Mouse (Mus musculus): ENCODE results near the gene Usp50.

The Usp50 gene

DNA sequence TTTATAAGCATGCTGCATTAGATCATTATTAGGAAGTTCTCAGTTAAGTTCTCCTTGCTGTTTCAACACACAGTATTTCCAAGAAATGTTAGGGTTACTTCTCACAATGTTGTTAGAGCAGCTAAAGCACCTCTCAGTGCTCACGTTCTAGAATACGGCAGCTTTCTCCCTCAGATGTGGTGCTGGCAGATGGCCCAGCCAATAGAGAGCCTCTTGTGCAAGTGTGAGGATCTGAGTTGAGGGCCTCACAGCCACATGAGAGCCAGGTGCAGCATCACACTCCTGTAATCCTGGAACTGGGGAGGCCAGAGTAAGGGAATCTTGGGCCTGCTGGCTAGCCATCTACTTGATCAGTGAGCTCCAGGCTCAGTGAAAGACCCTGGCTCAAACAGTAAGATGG lies 43.0 kb downstream of the Usp50 start:
- no peak for DNase-seq

DNA sequence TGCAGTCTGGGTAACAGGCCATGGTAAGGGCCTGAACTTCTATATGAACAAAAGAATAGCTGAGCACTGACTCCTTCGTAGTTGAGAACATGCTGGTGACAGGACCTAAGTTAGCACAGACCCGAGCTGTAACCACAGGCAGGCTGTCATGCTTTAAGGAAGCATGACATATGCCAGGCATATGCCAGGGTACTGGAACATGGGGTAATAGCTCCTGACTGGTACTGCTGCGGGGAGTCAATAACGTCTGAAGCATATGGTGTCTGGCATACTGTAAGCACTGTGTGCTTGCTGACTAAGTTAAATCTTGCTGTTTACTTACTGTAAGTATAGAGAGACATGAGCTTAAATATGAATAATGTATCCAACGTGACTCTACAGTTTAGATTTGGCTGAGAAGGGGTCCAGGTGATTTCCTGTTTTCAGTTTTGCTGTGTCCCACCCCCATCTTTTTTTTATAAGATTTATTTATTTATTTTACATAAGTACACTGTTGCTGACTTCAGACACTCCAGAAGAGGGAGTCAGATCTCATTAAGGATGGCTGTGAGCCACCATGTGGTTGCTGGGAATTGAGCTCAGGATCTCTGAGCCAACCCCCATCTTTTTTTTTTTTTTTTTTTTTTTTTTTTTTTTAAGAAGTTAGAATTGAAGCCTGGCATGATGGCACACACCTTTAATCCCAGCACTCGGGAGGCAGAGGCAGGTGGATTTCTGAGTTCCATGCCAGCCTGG lies 47.8 kb downstream of the Usp50 start:
- DNase-seq, result peak; percentile 5 to 9

DNA sequence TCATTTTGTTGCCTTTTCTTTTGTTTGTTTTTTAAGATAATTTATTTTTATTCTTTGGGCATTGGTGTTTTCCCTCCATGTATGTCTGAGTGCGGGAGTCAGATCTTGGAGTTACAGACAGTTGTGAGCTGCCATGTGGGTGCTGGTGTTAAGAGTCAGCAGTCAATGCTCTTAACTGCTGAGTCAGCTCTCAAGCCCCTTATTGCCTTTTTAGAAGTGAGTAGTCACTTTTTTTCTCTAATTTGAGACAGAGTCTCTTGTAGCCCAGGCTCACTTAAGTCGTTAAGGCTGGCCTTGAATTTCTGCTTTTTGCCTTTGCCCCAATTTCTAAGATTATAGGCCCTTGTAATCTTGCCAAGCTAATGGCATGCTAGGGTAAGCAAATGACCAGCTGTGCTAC lies 52.8 kb downstream of the Usp50 start:
- DNase-seq, result no peak

DNA sequence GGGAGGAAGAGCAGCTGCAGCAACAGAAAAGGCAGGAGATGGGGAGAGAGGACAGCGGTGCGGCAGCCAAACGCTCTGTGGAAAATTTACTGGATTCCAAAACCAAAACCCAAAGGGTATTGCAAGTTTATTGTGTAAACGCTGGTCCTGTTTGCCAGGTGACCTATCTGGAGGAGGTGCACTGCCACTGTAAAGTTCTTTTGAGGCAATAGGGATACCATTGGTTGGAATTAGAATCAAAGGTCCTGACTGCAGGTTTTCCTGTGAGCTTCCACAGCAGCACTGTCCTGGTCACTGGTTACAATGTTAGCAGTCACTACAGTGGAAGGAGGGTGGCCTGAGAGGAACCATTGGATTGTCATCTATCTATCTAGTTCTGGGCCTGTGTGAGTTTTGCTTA lies 54.1 kb downstream of the Usp50 start:
- DNase-seq, result no peak

DNA sequence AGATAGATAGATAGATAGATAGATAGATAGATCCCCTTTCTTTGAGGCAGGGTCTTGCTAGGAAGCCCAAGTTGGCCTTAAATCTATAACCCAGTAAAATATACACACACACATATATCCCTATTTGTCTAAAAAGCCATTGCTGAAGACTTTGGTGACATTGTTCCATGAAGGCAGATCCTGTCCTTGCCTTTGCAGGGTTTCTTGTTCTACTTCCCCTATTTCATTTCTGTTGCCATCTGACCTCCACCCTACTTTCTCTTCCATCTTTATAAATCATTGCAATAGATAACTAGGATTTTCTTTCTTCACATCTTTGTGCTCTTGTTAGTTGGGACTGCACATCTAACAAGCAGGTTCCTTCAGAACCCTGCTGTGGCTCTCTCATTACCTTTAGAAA lies 70.3 kb downstream of the Usp50 start:
- no peak for DNase-seq

DNA sequence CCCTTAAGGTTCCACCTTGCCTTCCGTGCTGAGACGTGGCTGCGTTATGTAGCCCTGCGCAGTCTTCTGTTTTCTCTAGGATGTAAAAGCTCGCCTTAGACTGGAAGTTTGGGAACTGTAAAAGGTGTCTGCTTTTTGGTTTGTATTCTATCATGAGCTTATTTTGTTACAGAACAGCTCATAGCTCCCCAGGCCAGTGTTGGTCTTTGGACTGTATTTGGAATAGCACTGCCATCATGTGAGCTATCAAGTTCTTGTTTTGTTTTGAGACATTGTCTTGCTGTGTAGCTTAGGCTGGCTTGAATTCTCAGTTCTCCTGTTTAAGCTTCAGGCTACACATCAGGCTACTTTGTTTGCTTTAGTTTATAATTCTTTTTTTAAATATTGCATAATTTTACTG lies 70.7 kb downstream of the Usp50 start:
- DNase-seq, result no peak

DNA sequence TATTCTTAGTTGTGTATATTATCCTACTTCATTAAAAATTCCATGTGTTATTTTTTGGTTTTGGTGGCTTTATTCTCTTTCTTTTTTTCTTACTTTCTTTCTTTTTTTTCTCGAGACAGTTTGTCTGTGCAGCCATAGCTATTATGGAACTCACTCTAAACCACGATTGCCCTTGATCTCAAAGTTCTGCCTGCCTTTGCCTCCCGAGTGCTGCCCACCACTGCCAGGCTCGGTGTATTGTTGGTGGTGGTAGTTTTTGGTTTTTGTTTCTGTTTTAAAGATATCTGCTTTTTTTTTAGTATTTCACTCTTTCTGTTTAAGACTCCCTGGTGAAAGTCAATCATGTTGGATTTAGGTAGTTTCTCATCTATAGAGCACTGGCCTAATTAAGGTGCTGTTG lies 74.9 kb downstream of the Usp50 start:
- no peak for DNase-seq

DNA sequence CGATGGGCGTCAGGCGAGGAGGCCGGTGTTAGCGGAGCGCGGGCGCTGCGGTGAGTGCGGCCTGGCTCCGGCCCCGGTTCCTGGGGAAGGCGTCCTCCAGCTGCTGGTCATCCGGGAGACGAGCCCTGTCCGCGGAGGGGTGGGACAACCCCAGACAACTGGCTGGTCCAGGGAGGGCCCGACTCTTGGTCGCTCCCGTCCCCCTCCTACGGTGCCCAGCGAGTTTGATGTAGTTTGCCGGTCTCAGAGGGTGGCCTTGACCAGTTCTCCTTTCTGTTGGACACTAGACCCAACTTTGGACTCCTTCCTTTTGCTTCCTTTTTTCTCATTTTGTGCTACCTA lies 75.9 kb downstream of the Usp50 start:
- no peak for DNase-seq

DNA sequence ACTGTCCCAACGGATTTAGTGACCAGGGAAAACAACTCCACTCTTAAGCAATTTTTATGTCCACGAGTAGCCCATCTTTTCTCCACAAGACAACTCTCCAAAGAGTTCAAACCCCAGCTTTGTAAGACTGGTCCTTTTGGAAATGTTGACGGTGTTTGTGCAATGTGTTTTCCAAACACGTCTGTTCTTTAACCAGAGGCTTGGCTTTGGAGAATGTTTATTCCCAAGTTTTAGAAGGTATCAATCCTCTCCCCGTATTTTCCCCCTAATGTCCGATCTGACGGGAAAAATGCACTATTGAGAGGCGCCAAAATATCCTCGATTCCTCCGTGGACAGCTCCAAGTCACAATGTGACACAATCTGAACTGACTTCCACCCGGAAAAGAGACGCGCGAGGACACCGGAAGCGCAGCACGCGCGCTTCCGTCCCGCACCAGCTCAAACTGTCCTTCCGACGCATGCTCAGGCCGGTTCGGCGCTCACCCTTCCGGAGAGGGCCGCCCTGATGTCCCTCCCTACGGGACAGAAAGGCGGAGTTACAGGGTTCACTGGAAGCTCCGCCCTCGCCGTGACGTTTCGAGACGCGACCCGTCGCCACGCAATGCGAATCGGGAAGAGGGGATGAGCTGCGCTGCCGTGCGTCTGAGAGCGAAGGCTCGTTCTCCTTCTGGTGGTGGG lies 76.4 kb downstream of the Usp50 start, which contains the start of gene Usp8:
TSS of gene Usp8 (plus strand) at position 570 of the 679 bp plus-strand sequence.
- peak; percentile 97 to 99 for DNase-seq

DNA sequence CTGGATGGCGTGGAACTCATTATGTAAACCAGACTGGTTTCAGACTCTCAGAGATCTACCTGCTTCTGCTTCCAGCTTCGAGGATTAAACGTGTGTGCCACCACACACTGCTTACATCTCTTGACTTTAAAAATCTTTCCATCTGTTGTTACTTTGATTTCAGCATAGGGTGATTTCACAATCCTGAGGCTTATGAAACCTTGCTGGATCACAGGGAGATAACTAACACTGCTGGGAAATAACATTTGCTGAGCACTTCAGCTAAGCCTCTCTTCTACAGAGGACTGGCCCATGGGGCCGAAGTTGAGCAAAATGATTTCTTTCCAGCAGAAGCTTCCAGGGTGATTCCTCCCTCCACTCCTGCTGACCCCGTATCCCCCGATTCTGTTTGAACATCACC lies 88.0 kb downstream of the Usp50 start:
- DNase-seq, result no peak

DNA sequence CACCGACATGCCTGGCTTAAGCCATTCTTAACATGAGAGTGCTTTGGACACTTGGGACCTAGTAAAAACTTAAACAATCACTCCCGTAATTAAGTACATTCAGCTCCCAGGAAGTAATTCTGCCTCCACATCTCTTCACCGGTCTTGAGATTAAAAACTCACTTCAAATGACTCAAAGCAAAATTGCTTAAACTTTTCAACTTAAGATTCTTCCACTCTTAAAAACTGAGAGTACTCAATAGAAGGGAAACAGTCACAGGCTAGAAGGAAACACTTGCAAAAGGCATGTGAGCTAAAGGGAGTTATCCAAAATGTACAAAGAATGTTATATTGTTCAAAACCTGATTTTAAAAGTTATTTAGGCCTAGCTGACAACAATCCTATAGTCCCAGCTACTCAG lies 92.0 kb downstream of the Usp50 start:
- no peak for DNase-seq

DNA sequence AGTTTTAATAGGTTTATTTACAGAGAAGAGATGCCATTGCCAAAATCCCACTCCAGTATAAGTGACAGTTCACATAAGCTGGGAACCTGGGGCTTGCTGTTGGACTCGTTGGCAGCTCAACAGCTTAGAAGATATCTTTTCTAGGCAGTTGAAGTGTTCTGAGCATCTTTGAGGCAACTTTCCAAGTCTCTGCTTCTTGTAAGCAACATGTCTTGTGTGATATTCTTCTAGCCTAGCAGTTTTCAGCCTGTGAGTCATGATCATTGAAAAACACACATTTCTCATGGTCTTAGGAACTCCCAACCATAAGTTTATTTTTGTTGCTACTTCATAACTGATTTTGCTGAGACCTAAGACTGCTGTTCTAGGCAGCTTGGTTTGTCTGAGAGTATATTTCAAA lies 100.3 kb downstream of the Usp50 start:
- no peak for DNase-seq

DNA sequence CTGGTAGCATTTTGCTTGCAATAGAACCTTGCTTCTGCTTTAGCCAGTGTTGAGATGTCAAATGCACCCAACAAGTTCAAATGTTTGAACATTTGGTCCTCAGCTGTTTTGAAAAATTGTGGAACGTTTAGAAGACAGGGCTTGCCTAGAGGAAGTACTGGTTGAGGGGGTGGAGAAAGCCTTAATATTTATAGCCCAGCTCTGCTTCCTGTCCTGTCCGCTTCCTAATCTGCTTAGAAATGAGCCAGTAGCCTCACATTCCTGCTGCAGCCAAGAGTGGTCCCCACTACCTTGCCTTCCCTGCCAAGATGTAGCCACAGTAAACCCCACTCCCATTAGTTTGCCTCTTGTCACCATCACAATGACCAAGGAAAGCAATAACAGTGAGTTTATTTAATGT lies 100.9 kb downstream of the Usp50 start:
- DNase-seq, result no peak

DNA sequence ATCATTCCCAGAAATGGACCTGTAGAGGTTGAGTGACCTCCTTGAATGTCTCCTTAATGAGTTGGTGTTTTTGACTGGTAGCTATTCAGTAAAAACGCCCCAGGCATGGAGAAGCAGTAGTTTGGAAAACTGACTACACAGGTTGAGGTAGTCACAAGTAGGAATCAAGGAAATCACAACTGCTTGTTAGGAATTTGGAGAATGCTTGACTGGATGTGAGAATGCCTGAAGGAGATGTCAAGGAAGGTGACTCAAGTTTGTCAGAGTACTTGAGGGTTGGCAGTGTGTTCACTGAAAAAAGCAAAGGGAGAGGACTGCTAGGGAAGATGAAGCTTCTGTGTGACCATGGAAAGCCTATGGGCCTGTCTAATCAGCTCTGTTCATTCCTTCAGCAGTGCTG lies 105.9 kb downstream of the Usp50 start:
- no peak for DNase-seq

DNA sequence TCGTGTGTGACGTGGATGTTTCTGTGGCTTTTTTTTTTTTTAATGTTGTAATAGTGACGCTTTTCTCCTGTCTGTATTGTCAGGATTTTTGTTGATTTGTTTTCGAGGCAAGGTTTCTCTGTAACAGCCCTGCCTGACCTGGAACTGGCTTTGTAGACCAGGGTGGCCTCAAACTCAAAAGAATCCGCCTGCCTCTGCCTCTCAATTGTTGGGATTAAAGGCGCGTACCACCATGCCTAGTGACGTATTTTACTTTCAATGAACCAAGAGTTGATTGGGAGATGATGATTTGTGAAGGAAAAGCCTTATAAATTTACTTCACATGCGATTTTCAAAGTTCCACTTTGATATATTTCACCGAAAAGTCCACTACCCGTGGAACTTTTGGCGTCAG lies 107.2 kb downstream of the Usp50 start, which contains the start of gene Gabpb1:
TSS of gene Gabpb1 (minus strand) at position 216 of the 394 bp plus-strand sequence.
- DNase-seq, result peak in 1 of 2 experiments; percentile 6

DNA sequence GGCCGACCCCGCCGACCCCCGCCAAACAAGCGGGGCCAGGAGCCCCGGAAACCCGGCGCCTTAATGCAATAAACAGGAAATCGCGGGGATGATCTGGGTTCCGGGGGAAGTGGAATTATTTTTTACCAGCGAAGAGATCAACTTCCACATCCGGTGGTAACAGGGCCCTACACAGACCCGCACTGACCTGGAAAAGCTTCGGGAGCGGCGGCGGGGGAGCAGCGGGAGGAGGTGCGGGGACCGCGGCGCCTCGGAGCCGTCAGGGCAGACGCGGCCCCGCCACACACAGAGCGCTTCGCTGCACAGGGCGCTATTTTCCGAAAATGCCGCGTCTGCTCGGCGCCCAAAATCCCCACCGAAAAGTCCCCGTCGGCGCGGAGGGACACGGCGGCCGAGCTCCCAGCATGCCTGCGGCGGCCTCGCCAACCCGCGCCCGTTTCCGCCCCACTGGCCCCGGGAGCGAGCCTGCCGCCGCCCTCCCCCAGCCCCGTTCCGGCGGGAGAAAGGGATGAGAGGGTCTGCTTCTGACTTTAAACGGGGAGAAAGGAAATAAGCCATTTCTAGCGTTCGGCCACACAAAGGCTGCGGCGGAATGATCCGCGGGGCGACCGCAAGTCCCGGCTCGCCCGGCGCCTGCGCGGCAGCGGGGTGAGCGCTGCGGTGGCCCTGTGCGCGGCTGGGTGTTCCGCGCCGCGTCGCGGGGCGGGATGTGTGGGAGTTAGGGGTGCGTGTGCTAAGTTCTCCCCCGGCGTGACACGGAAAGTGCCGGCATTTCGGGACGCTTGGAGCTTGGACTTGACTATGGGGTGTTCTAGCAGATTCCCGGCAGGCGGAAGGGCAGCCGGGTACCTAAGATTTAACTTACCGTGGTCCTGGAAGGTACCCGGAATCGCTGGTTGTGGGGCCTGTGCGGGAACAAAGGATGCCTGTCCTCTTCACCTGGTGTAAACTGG lies 107.8 kb downstream of the Usp50 start:
- peak; percentile 78 to 92 for DNase-seq

DNA sequence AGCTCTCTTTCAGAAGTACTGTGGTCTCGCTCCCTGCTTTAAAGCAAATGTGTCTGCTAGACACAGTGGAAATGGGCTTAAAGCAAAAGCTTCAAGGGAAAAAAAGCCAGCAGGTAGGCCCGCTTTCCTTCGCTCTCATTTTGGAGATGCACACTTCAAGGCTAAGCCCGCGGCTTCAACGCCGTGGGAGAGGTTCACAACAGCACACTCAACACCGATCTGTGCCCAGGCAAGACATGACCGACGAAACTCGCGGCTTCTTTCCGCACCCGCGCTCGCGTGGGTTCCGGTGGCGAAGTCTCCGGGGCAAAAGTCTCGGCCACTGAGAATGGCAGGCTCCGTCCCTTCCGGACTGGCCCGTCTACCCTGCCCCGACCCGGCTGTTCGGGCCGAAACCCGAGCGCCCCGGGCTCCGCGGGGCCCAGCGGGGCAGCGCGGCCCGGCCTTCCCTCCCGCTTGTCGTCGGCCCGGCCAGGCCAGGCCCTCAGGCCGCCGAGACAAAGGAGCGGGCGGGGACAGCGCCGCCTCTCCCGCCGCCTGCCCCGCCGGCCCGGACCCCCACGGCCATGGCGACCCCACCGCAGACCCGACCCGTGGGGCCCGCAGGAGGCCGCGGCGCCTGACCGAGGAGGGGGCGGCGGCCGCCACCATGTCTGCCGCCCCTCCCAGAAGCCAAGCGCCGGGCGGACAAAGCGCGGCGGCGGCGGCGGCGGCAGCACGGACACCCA lies 108.7 kb downstream of the Usp50 start:
- DNase-seq, result peak; percentile 23 to 67

DNA sequence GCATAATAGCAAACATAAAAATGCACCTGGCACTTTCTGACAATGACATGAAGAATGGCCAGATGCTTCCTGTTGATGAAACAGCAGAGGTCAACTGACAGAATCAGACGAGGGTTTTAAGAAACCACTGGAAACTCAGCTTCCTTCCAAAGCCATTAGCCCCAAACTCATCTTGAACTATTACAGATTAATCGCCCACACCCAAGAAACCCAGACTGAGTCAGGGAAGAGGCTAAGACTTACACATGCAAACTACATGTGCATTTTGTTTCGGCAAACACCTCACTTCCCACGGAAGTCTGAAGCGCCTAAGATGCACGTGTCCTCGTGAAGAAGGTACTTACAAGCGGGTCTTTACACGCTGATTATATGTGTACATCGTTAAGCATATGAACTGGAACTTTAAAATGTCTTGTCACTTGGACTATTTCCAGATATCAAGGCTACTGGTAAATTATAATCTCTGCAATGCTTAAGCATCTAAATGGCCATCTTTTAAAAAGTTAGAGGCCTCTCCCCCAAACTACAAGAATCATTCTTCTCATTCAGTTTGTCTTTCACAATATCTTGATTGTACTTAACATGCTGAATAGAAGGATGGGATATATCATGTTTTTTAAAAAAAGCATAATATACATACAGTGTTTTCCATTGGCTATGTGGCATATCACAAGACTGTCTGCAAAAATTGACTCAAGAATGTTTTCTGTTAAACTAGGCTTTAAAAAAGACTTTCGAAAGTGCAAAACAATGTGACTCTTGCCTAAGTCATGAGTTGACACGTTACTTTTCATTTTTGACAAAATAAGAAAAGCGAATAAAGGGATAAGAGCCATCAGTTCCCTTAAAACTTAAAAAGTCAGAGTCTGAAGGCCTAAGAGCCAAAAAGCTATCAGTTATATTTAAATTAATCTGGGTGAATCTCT lies 109.7 kb downstream of the Usp50 start:
- no peak for DNase-seq

DNA sequence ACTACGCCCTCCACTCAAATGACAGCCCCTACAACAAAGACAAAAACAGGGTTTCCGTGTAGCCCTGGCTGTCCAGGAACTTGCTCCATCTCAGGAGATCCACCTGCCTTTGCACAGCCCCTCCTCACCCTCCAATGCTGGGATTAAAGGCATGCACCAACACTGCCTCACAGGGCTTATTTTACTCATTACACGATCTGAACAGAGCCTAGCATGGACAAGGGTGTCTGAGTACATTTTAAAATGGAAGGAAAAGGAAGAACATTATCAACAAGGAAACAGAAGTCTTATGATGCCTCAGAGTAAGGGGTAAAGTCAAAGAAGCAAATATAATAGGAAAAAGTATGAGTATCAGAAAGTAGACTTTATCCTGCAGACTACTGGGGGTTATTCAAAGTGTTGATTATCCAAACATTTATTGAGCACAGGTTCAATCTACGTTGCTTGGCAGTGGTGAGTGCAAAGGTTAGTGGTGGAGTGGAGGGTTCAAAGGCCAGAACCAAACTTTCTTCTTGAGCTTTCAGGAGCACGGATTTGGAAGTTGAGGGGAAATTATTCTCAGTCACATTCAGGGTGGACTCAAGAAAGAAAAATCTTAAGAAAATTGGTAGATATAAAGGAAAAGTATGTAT lies 114.5 kb downstream of the Usp50 start:
- no peak for DNase-seq

DNA sequence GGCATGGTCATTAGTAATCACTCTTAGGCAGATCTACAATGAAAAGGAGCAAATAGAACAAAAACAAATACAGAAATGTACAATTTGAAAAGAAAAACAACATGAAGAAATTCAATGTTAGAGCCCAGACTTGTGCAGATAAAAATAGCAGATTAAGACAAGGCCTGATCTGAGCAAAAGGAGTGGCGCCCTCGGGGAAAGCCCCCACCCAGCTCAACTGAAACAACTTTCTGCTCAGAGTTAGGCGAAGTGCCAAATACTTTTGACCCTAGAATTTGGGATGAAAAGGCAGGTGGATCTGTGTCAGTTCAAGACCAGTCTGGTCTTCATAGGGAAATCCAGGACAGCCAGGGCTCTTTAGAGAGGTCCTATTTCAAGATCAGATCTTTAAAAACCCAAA lies 117.3 kb downstream of the Usp50 start:
- no peak for DNase-seq

DNA sequence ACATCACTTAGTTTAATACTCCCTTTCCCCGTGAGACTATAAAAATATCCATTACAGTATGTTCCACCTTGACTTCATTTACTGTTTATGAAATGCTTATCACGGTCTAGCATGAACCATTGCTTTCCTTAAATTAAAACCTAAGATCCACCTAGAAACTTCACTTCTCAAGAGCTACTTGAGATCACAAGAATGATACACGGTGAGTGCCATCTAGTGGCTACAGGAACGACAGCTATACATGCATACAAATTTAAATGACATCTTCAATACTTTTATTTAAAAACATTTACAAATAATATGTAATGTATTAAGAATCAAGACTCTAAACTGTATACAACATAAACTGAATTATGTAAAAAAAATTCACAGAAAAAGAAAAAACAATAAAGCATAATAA lies 119.8 kb downstream of the Usp50 start:
- peak; percentile 22 to 48 for DNase-seq

Measured in cerebellum, adult 18-20 months (tissue).